Mouse (Mus musculus) kidney, adult 9 months (tissue): ENCODE measurements at regions not wholly inside any gene's neighbourhood (a gene's known extent, or its start where the extent isn't known, plus 50 kb on each side); places are given as distances from the start of the nearest gene placed in this dataset.

Source experiments
- DNase-seq: peaks from one replicate; pipeline ENCODE4 v3.0.0; 2022

DNA sequence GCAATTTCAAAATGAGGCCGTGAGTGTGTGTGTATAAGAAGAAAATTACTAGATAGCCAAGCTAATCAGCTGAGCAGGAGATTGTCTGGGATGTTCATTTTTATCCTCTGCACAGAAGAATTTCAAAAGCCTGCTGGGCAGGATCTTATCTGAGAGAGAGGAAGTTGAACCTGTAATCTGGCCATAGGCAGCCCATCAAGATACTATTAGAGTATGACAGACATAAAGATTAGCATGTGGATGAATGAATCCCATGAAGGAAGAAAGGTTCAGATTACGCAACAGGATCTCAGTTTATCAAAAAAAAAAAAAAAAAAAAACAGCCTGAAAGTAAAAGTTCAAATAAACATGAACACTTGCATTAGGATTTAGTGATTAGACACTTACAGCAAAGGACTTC, 317.3 kb upstream of the C030005K15Rik start:
- no peak for DNase-seq

- no peak for DNase-seq
Observed at GRCm38 (mm10) chr10:98044579-98044978, 318.0 kb upstream of the C030005K15Rik start.

DNA sequence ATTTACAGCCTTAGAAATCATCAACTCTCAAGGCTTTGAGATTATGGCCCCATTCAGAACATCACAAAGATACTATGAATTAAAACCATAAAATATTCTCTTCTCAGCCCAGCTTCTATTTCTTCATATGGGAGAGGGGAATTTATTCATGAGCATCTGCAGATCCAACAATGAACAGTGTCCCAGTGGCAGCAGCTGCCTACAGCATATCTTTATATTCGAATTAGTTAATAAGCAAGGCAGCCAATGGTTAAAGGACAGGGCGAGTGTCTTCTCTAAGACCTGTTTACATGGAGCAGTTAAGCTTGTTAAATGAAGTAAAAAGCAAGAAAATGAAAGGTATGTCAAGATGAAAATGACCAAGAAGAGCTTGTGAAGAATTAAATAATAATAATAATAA, 346.9 kb upstream of the C030005K15Rik start:
- DNase-seq: no peak

- no peak for DNase-seq
Observed at GRCm38 (mm10) chr10:98084881-98085280, 358.3 kb upstream of the C030005K15Rik start.

DNA sequence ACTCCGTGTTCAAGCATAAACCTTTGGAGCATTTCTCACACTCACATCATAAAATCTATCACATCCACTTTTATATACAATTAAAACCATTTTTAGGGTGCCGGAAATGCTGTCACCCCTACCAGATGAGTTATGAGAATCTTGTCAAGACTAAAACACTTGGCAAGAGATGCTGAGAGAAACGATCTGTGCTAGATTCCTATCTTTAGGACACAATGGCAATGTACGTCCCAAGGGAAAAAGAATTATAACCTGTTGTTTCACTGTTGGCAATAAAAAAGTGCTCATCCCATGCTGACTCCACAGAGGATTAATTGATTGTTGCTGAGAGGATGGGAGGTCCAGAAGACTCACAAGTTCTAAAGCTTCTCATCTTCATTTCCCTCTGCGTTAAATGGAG, 389.7 kb upstream of the C030005K15Rik start:
- no peak for DNase-seq

GRCm38 (mm10) chr10:98125713-98126112, 399.2 kb upstream of the C030005K15Rik start:
- DNase-seq: no peak

GRCm38 (mm10) chr10:98135026-98135425, 408.5 kb upstream of the C030005K15Rik start:
- no peak for DNase-seq

DNA sequence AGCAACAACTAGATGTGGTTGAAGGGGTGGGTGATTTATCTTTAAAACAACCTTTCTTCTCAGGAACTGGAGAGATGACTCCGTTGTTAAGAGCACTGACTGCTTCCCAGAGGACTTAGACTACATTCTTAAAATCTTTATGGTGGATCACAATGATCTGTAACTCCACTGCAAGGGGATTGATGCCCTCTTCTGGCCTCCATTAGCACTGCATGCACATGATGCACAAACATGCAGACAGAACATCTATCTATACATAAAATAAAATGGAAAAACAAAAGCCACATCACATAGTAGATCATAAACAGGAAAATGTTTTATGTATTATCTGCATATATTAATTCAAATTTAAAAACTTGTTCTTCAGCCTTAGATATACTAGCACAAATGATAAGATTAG, 419.2 kb upstream of the C030005K15Rik start:
- DNase-seq: no peak

GRCm38 (mm10) chr10:98146998-98147863, 420.7 kb upstream of the C030005K15Rik start:
- DNase-seq: no peak

- no peak for DNase-seq
Observed at GRCm38 (mm10) chr10:98155982-98156381, 429.4 kb upstream of the C030005K15Rik start.

- no peak for DNase-seq
Observed at GRCm38 (mm10) chr10:98185666-98186065, 459.1 kb upstream of the C030005K15Rik start.

DNA sequence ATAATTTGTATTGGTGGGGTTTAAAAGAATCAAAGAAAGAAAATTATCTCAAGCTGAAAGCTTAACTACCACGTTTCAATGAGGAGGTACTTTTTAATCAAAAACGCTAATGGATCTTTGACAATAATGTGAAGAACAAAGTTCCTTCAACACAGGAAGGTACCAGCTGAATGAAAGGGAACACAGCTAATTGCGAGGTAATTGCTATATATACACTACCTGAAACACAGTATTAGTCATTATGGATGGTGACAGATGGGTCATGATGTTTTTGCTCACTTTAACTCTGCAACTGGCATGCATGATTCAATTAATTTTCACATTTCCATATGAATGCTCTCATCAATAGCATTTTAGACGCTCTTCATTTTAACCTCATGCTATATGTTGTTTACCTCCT, 470.3 kb upstream of the C030005K15Rik start:
- DNase-seq: no peak

DNA sequence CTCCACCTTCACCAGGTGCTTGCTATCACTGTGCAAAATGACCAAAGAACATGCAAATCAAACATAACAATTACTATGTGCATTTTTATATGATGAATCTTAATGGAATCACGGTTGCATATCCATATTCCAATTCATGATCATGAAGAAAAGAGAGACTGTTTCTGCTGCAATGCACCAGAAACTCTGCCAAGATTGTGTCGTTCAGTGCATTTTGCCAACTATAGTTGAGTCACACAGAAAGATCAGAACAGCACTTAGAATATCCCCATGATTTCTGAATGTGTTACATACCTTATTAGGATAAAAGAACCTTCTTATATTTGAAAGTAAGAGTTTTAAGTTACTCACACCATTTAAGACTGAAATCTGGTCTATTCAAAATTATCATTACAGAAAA, 483.7 kb upstream of the C030005K15Rik start:
- DNase-seq: no peak

DNA sequence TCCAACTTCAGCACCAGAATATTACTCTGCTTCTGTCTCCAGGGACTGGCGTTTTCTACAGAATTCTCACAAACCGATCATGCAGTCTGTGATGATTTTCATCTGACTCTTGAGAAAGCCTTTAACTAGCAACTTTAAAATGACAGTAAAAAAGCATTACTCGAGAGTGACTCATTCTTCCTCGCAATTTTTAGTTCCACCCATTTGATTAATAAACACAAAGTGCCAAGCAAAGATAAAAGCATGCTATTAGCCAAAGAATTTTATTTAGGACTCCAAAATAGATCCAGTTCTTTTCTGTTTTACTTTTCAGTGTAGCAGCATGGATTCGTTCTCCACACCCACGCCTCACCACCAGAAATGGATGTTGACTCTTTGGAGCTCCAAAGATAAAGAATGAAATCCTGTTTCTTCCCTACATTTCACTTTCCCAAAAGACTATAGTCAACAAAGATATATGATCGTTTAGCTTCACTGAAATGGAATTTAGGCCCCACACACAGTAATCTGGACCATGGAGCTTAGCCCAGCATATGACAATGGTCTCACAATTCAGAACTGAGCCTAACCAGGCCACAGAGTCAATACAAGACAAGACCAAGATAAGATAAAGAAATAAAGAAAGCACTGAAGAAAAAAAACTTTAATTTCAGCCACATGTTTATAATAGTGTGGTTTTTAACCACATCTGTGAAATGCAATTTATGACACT, 486.5 kb upstream of the C030005K15Rik start:
- no peak for DNase-seq

DNA sequence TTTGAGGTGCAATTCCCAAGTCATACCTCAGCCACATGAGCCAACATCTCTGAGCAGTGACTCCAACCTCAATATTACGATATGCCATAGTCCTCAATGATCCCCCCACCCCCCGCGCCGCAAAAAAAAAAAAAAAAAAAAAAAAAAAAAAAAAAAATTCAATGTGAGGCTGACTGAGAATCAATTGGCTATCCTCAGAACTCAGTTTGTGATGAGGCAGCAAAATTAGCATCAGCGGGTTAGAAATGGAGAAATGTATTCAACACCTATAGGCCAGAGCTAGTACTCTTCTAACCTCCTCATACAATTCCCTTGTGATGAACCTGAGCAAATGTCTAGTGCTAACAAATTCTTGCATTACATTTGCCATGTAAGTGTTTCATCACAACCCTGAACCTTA, 504.5 kb upstream of the C030005K15Rik start:
- no peak for DNase-seq

GRCm38 (mm10) chr10:98231705-98232235, 505.2 kb upstream of the C030005K15Rik start:
- no peak for DNase-seq

DNA sequence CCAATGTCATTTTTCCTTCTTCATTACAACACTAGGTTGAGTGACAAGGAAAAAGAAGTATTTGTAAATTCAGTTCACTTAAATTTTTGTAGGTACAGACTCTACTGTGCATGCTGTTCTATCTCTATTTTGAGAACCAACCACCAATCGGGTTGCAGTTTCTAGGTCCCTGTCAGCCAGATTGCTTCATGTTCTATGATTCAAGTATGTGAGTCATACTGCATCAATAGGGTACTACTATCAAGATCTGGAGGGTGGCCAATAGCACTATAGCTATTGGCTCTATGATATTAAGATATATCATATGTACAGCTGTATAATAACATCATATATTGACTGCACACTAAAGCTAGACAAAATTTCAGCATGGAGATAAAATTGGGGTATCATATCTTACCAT, 521.8 kb upstream of the C030005K15Rik start:
- no peak for DNase-seq

DNA sequence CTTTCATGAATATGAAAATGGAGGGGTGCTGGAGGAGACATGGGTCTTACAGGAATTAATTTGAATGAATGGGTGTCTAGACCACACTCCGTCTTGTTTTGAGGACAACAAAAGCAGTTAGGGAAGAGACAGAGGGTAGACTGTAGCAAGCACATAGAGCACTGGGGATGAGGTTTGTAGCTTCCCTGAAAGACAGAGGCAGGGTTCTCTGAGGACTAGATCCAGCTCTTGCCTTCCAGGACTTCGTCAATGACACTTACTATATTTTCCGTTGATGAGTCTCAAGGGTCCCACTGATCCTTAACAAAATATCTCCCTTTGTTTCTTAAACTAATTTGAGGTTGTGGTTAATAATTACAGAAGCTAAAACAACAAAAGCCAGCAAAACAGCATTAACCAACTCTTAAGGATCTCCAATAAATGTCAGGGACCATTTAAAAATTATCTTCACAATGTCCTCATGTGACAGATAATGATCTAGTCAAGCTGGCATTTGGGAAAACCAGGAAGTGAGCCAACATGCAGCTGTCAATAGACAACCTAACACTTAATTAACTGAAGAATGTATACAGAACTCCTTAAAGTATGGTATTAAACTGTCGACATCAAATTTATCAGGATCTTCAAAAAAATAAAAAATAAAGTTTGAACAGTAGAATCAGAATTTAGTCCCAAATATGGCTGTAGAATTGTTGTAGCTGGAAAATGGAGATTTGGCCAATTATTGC, 531.6 kb upstream of the C030005K15Rik start:
- DNase-seq: no peak

DNA sequence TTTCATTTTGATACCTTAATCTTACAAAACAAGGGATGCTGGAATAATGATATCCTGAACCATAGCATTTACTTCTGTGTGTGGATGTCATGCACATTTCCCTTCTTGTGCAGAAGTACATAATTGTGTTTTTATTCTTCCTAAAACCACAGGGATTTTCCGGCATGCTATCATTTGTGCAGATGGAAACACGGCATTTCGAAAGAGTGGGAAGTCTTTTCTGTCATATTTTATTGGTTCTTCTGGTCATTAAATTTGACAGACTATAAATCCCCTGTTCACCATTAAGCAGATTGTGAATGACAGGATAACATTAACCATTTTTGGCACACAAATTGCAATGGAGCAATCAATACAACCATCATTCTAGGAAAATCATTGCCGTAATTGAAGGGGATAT, 532.7 kb upstream of the C030005K15Rik start:
- DNase-seq: no peak

DNA sequence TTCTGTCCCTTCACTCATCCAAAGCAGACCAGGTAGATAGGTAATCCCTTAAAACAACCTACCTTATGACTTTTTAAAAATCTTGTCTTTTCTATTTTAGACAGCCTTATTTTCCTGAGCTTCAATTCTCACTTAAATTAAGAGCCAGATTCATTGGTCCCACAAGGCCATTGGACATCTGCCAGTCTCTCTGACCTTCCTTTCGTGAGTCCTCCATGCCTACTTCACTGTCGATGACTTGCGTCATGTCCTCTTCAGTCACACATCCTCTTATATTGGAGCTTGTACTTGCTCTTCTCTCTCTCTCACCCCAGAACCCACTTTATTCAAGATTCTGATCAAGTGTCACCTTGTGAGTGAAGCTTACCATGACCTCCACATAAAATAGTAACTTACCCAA, 542.0 kb upstream of the C030005K15Rik start:
- no peak for DNase-seq

GRCm38 (mm10) chr10:98291617-98292016, 565.1 kb upstream of the C030005K15Rik start:
- DNase-seq: no peak

DNA sequence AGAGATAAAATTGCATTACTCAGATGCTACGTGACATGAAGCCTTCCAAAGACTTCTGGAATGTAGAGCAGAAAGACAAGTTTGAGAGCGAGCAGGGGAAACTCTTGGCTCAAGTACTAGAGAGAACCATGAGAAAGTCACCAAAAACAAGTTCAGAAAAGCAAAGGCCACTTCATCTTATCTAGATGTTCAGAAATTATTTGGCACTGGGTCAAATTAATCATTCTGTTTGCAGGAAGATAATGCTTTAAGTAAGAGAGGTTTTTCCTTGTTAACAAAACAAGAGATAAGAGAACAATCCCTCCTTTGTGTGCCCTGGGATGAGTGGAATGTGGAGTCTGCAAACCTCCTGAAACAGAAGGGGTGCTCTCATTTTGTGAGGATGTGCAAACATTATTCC, 565.6 kb upstream of the C030005K15Rik start:
- no peak for DNase-seq

DNA sequence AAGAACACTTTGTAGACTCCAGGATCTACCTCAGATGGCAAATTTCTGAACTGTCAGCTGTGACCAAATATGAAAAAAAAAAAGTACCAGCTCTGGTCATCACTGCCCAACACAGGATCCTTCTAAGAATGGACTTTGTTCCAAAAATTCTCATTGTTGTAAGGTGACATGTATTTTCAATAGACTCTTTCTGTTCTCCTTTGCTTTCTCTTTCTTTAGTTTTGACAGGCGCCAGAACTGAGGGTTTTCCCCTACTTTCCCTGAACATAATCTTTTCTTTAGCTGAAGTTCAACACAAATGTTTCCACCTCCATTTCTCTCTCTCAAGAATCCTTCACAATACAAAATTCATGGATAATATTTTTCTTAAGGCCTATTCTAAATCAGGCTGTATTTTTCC, 579.1 kb upstream of the C030005K15Rik start:
- no peak for DNase-seq
